Comparison of ENCODE assay signal across 16 mouse cellular contexts in the genomic region with DNA sequence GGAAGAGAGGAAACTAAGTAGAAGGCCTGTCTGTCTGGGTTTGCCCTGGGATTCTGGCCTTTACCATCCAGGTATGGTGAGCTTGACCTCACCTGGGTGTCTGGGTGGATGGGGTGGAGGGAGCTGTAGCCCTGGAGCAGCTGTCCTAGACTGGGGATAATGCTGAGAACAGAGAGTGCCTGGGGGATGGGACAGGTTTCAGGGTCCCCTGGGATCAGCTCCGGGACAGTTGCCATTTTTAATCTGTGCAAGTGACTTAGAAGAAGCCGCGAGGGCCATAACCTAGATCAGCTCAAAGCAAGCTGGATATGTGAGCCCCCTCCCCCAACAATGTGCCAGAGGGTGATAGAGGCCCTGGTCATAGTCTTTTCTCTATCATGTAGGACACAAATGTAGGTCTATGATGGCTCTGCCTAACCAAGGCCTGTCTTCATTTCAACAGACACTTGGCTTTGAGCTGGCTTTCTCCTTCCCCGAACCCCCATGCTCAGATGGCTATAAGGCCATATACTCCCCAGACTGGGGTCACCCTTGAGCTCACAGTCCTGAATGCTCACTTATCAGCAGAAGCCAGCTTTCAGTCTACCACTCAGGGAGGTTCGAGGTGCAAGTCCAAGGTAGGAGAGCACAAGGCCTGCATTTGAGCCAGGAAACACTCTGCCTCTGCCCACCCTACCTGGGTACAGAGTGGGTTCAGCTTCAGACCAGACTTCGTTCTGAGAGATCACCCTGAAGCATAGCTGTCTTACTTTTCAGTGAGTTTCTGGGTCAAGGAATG. TPM values are rescaled to one million over a fixed set of nuclear protein-coding genes. Genes with fewer than 3 reads are reported as not detected.
DNase-seq lines count a peak whose midpoint lies in the region; ATAC-seq lines count a peak whose summit lies in the region.
"Had no signal": no experiment of that assay in that cellular context is flagged by ENCODE, and none has a peak within 500 bp of the region (broad histone marks: within the 10 kb centered on the region; RNA-seq: fewer than 3 reads in every experiment).

No protein-coding gene starts in this region.

- peak overlapping the region; percentile 93 for H3K27ac ChIP-seq in brown adipose tissue, adult 24 weeks (replicated peaks; ENCODE audit: low read depth, low read length)
- H3K27ac ChIP-seq in liver, embryonic 13.5 days: no peak overlapping the region
- H3K27ac ChIP-seq: hindbrain, embryonic 12.5 days; limb, embryonic 15.5 days; neural tube, embryonic 12.5 days had no signal

- H3K9ac ChIP-seq in liver, embryonic 13.5 days: 0 out of 2 replicates have a peak overlapping the region, but pooled peaks have one; percentile 26
- H3K9ac ChIP-seq: hindbrain, embryonic 12.5 days; limb, embryonic 15.5 days; neural tube, embryonic 12.5 days had no signal

- H3K4me3 ChIP-seq in brown adipose tissue, adult 24 weeks (ENCODE audit: insufficient read depth, low read depth, low read length): no peak overlapping the region
- no peak overlapping the region for H3K4me3 ChIP-seq in liver, embryonic 13.5 days (replicated peaks)
- H3K4me3 ChIP-seq: erythroblast, embryonic 14.5 days; hindbrain, embryonic 12.5 days; limb, embryonic 15.5 days; neural tube, embryonic 12.5 days had no signal

- peak; percentile 47 for ATAC-seq in liver, embryonic 13.5 days (ENCODE audit: low read depth)
- ATAC-seq: intestine, postnatal 0 days had no signal

- H3K4me1 ChIP-seq in brown adipose tissue, adult 24 weeks (ENCODE audit: control insufficient read depth, insufficient read depth, insufficient read length, low read length): peaks cover 49% of the 10 kb centered on the region
- H3K4me1 ChIP-seq in liver, embryonic 13.5 days (replicated peaks): peaks cover 52% of the 10 kb centered on the region

- WGBS in liver, embryonic 13.5 days (ENCODE audit: insufficient replicate concordance): 37% methylated on average over 6 of the region's 6 CpGs

- H3K36me3 ChIP-seq in liver, embryonic 13.5 days: no peaks in the 10 kb centered on the region
- H3K36me3 ChIP-seq: hindbrain, embryonic 12.5 days; limb, embryonic 15.5 days; neural tube, embryonic 12.5 days had no signal

- H3K27me3 ChIP-seq in liver, embryonic 13.5 days: no peaks in the 10 kb centered on the region; the same call in 1 of the 2 replicates
- H3K27me3 ChIP-seq: hindbrain, embryonic 12.5 days; limb, embryonic 15.5 days; neural tube, embryonic 12.5 days had no signal

- H3K4me2 ChIP-seq in liver, embryonic 13.5 days: no peak overlapping the region
- H3K4me2 ChIP-seq: hindbrain, embryonic 12.5 days; limb, embryonic 15.5 days; neural tube, embryonic 12.5 days had no signal

- H3K9me3 ChIP-seq in liver, embryonic 13.5 days (replicated peaks): no peaks in the 10 kb centered on the region
- H3K9me3 ChIP-seq: hindbrain, embryonic 12.5 days; limb, embryonic 15.5 days; neural tube, embryonic 12.5 days had no signal

- peak; percentile 41 for DNase-seq in cerebellum, adult 9-11 months
- no peak for DNase-seq in cerebellum, postnatal 36 days
- DNase-seq in kidney, postnatal 10 days: peak; percentile 51
- DNase-seq in kidney, adult 18-20 months: no peak
- no peak for DNase-seq in liver, embryonic 13.5 days
- DNase-seq in ovary, postnatal 10 days (ENCODE audit: low spot score): no peak
- DNase-seq in layer of hippocampus, postnatal 10 days (ENCODE audit: low spot score in 2 of 2): no peak
- DNase-seq: gastrocnemius, postnatal 25 days; midbrain, embryonic 14.5 days had no signal

RNA-seq across cellular contexts. Expression of a gene that starts 8.4 kb away (rescaled TPM):
- polyA plus RNA-seq in brown adipose tissue, adult 24 weeks (2012; ENCODE audit: insufficient read depth, insufficient read length, missing spikeins): not detected in 2 replicates
- 0.06 TPM in 2 replicates for polyA plus RNA-seq in liver, embryonic 13.5 days (2015; fragmentation: Nextera tagmentation; extraction: Ambion mirVana)
- not detected for total RNA-seq in layer of hippocampus, postnatal 10 days (2021)
- total RNA-seq: gastrocnemius, postnatal 25 days had no signal
- polyA plus RNA-seq: C2C12; erythroblast, embryonic 14.5 days had no signal

RNA-seq across cellular contexts. Expression of a gene that starts 12.3 kb away (rescaled TPM):
- polyA plus RNA-seq in brown adipose tissue, adult 24 weeks (2012; ENCODE audit: insufficient read depth, insufficient read length, missing spikeins): 88.5 and 109 TPM in 2 replicates
- polyA plus RNA-seq in liver, embryonic 13.5 days (2015; fragmentation: Nextera tagmentation; extraction: Ambion mirVana): 83.0 and 87.8 TPM in 2 replicates
- total RNA-seq in layer of hippocampus, postnatal 10 days (2021): 10 to 100 TPM; 75.7 to 87.8 TPM

RNA-seq across cellular contexts. Expression of a gene that starts 25.4 kb away (rescaled TPM):
- polyA plus RNA-seq in brown adipose tissue, adult 24 weeks (2012; ENCODE audit: insufficient read depth, insufficient read length, missing spikeins): 5.5 and 6.6 TPM in 2 replicates
- 10.2 and 10.7 TPM in 2 replicates for polyA plus RNA-seq in liver, embryonic 13.5 days (2015; fragmentation: Nextera tagmentation; extraction: Ambion mirVana)
- 10 to 100 TPM; 14.7 to 17.5 TPM for total RNA-seq in layer of hippocampus, postnatal 10 days (2021)

RNA-seq across cellular contexts. Expression of a gene that starts 35.6 kb away (rescaled TPM):
- 30.8 and 38.6 TPM in 2 replicates for polyA plus RNA-seq in brown adipose tissue, adult 24 weeks (2012; ENCODE audit: insufficient read depth, insufficient read length, missing spikeins)
- polyA plus RNA-seq in liver, embryonic 13.5 days (2015; fragmentation: Nextera tagmentation; extraction: Ambion mirVana): 29.6 and 35.7 TPM in 2 replicates
- total RNA-seq in layer of hippocampus, postnatal 10 days (2021): 100 to 1,000 TPM; 253 to 296 TPM

Comparison
In these comparisons a context has a peak if more than half of its experiments do, and no peak if none do; other contexts are left out.
1. DNase-seq: peak in cerebellum, adult 9-11 months (single experiment) and kidney, postnatal 10 days (single experiment); none in cerebellum, postnatal 36 days (0 of 2), kidney, adult 18-20 months (single experiment), liver, embryonic 13.5 days (single experiment), ovary, postnatal 10 days (single experiment) and layer of hippocampus, postnatal 10 days (0 of 2).